Mouse (Mus musculus): Measurements from ENCODE around the gene Serac1. TPM values are rescaled to one million over a fixed set of nuclear protein-coding genes. Genes with fewer than 3 reads are reported as not detected.
A peak's percentile ranks its signal among the peaks of the same experiment; 100 is the strongest.

Gene Serac1
- polyA plus RNA-seq, 1 experiment from 2014 or later = 4.9 TPM

DNA sequence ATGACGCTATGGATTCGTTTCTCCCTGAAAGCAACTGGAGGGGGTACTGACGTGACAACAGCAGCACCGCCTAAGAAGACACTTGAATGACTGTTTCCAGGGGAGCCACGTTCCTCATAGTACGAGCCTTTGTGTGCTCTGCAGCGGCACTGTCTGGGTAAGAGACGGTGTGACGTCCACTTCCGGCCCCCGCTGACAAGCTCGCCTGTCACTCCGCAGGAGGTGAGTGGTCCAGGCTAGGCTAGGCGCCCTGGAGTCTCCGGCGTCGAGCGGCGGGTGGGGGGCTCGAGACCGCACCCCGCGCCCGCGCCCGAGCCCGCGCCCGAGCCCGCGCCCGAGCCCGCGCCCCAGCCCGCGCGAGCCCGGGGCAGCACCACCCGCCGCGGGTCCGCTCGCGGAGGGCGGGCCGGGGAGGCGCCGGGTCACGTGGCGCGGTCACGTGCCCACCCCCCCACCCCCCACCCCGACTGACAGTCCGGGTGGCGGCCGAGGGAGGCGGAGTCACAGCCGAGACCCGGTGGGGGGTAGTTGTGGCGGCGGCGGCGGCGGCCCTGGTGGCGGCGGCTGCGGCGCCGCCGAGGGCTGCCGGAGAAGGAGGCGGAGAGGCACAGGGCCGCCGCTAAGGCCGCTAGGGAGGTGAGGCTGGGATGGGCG, 26.9 kb upstream of the Serac1 start, which contains the start of gene Tulp4:
TSS of gene Tulp4 (plus strand) at position 77 of the 654 bp plus-strand sequence.
- H3K9me3 ChIP-seq = no peaks in the 10 kb centered on the region

GRCm38 (mm10) chr17:6103566-6103965, 24.0 kb upstream of the Serac1 start:
- H3K27me3 ChIP-seq (ENCODE audit: insufficient read depth, poor library complexity, severe bottlenecking) = no peaks in the 10 kb centered on the region
- peaks cover 16% of the 10 kb centered on the region for H3K4me1 ChIP-seq
- H3K4me3 ChIP-seq = no peak overlapping the region
- 77% methylated on average over 6 of the region's 6 CpGs for WGBS
- DNase-seq (ENCODE audit: low spot score) = no peak
- no peaks in the 10 kb centered on the region for H3K36me3 ChIP-seq
- no peak overlapping the region for H3K27ac ChIP-seq
- no peaks in the 10 kb centered on the region for H3K9me3 ChIP-seq

More for the DNA sequence above, 26.9 kb upstream of the Serac1 start, which contains the start of gene Tulp4:
- peak within 1 kb of the TSS; percentile 98 for H3K27ac ChIP-seq
- H3K27me3 ChIP-seq (ENCODE audit: insufficient read depth, poor library complexity, severe bottlenecking) = no peaks in the 10 kb centered on the region
- DNase-seq (ENCODE audit: low spot score) = peak; percentile 95
- H3K4me3 ChIP-seq = peak within 1 kb of the TSS; percentile 92
- 0 out of 2 replicates have a peak, but pooled peaks cover 2% of the 10 kb centered on the region for H3K36me3 ChIP-seq
- peaks cover 25% of the 10 kb centered on the region for H3K4me1 ChIP-seq
- under 1% methylated on average over 63 of the region's 76 CpGs for WGBS

- H3K9me3 ChIP-seq = no peaks in the 10 kb centered on the region
- 90% methylated on average over 3 of the region's 3 CpGs for WGBS
- no peak overlapping the region for H3K4me3 ChIP-seq
These were observed 22.7 kb upstream of the Serac1 start for GRCm38 (mm10) chr17:6102287-6102686.

GRCm38 (mm10) chr17:6097884-6098283, 18.3 kb upstream of the Serac1 start:
- no peaks in the 10 kb centered on the region for H3K9me3 ChIP-seq
- H3K27ac ChIP-seq = no peak overlapping the region
- no peaks in the 10 kb centered on the region for H3K27me3 ChIP-seq (ENCODE audit: insufficient read depth, poor library complexity, severe bottlenecking)
- no peaks in the 10 kb centered on the region for H3K36me3 ChIP-seq
- DNase-seq (ENCODE audit: low spot score) = no peak
- H3K4me1 ChIP-seq = no peaks in the 10 kb centered on the region
- H3K4me3 ChIP-seq = no peak overlapping the region
- 29% methylated on average over 4 of the region's 4 CpGs for WGBS

More at GRCm38 (mm10) chr17:6102287-6102686, 22.7 kb upstream of the Serac1 start:
- Histone ChIP-seq H3K27ac (no peak overlapping the region), H3K36me3 (no peaks in the 10 kb centered on the region), H3K27me3 (ENCODE audit: insufficient read depth, poor library complexity, severe bottlenecking) (no peaks in the 10 kb centered on the region), H3K4me1 (0 out of 2 replicates have a peak, but pooled peaks cover 4% of the 10 kb centered on the region)
- no peak for DNase-seq (ENCODE audit: low spot score)

DNA sequence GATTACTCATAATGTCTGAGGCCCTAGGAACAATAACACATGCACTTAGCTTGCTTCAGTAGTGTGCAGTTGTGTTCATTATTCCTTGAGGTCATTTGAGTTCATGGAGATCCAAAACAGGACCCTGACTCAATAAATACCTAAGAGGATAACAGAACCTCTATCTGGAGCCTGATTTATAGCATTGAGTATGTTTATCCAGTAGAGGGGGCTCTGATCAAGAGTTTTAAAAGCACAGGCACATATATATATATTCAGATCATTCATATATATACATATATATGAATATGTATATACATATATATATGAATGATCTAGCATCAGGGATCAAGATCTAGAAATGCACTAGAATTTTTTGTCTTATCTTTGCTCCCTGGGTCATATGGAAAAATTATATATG, 16.0 kb upstream of the Serac1 start:
- DNase-seq (ENCODE audit: low spot score) = no peak
- no peak overlapping the region for H3K27ac ChIP-seq
- H3K36me3 ChIP-seq = 0 out of 2 replicates have a peak, but pooled peaks cover 4% of the 10 kb centered on the region
- no peaks in the 10 kb centered on the region for H3K27me3 ChIP-seq (ENCODE audit: insufficient read depth, poor library complexity, severe bottlenecking)
- H3K4me1 ChIP-seq = no peaks in the 10 kb centered on the region
- no peak overlapping the region for H3K4me3 ChIP-seq
- no peaks in the 10 kb centered on the region for H3K9me3 ChIP-seq

- no peak overlapping the region for H3K4me3 ChIP-seq
- H3K9me3 ChIP-seq = no peaks in the 10 kb centered on the region
- no peak for DNase-seq (ENCODE audit: low spot score)
- no peak overlapping the region for H3K27ac ChIP-seq
- 86% methylated on average over 6 of the region's 6 CpGs for WGBS
- H3K36me3 ChIP-seq = peaks cover 19% of the 10 kb centered on the region
- no peaks in the 10 kb centered on the region for H3K27me3 ChIP-seq (ENCODE audit: insufficient read depth, poor library complexity, severe bottlenecking)
- H3K4me1 ChIP-seq = no peaks in the 10 kb centered on the region
These were observed 12.1 kb upstream of the Serac1 start for GRCm38 (mm10) chr17:6091604-6092003.

DNA sequence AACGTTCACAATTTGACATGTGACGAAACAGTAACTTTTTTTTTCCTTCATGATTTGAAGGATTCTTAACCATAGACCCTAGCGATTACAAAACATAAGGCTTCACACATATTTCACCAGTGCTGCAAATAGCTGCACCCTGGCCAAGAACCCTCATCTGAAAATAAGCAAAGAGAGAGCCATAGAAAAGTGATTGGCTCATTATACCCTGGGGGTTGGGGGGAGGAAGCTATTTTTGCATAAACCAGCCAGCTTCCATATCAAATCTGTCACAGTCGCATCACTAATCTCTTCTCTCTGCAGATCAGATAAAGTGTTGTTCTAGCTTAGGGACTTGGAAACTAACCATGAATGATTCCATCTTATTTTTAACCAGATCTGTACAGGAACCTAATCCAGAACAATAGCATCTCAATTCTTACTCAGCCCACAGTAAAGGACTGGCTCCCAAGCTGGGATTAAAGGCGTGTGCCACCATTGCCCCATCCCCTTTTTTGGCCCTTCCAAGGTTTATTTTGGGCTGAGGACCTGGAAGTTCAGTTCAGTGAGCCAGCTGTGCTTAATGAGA, 3.9 kb upstream of the Serac1 start:
- H3K4me1 ChIP-seq = peaks cover 5% of the 10 kb centered on the region; the same call in 1 of the 2 replicates
- WGBS = 84% methylated on average over 5 of the region's 5 CpGs
- H3K27me3 ChIP-seq (ENCODE audit: insufficient read depth, poor library complexity, severe bottlenecking) = no peaks in the 10 kb centered on the region
- H3K4me3 ChIP-seq = no peak overlapping the region
- H3K36me3 ChIP-seq = peaks cover 47% of the 10 kb centered on the region
- H3K9me3 ChIP-seq = no peaks in the 10 kb centered on the region
- no peak overlapping the region for H3K27ac ChIP-seq
- no peak for DNase-seq (ENCODE audit: low spot score)

GRCm38 (mm10) chr17:6073405-6073804, 6.1 kb downstream of the Serac1 start:
- 80% methylated on average over 7 of the region's 7 CpGs for WGBS
- H3K36me3 ChIP-seq = peaks cover 30% of the 10 kb centered on the region
- H3K4me1 ChIP-seq = no peaks in the 10 kb centered on the region
- no peak overlapping the region for H3K27ac ChIP-seq
- no peaks in the 10 kb centered on the region for H3K9me3 ChIP-seq
- peak; percentile 73 for DNase-seq (ENCODE audit: low spot score)
- H3K27me3 ChIP-seq (ENCODE audit: insufficient read depth, poor library complexity, severe bottlenecking) = no peaks in the 10 kb centered on the region
- no peak overlapping the region for H3K4me3 ChIP-seq

DNA sequence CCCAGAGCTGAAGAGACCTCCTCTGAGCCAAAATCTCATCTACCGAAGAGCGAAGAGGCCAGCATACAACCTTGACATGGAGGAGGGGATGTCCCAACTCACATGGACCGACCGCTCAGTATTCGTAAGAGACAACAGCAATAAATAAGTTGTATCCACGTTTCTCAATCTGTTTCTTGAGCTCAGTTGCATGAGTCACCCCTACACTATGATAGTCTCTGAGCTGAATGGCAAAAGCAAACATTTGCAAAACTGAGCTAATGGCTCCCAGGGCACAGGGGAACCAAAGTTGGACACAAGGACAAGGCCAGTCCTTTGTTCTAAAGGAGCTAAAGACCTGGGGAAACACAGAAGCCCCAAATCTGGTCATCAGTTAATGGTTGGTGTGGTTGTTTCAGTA, 9.7 kb downstream of the Serac1 start:
- DNase-seq (ENCODE audit: low spot score) = no peak
- no peaks in the 10 kb centered on the region for H3K27me3 ChIP-seq (ENCODE audit: insufficient read depth, poor library complexity, severe bottlenecking)
- H3K4me3 ChIP-seq = no peak overlapping the region
- no peak overlapping the region for H3K27ac ChIP-seq
- WGBS = 94% methylated on average over 6 of the region's 6 CpGs
- H3K4me1 ChIP-seq = no peaks in the 10 kb centered on the region
- peaks cover 48% of the 10 kb centered on the region for H3K36me3 ChIP-seq
- H3K9me3 ChIP-seq = no peaks in the 10 kb centered on the region

DNA sequence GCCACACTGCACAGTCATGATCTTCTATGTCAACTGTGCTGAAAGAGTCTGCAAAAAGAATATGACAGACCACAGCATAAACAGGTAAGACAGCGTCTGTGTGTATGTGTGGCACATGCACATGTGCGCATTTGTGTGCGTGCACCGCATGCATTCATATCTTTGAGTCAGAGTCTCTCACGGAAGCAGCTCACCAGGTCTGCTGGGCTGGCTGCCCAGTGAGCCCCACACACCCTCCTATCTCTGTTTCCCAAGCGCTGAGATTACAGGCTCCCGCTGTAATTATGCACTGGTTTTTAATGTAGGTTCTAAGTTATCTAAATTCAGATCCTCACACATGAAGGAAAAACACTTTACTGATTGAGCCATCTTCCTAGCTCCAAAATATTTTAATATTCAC, 11.9 kb downstream of the Serac1 start:
- no peak for DNase-seq (ENCODE audit: low spot score)
- Histone ChIP-seq H3K27ac (no peak overlapping the region), H3K4me3 (no peak overlapping the region), H3K9me3 (no peaks in the 10 kb centered on the region), H3K27me3 (ENCODE audit: insufficient read depth, poor library complexity, severe bottlenecking) (no peaks in the 10 kb centered on the region), H3K36me3 (peaks cover 38% of the 10 kb centered on the region), H3K4me1 (peaks cover 5% of the 10 kb centered on the region; the same call in 1 of the 2 replicates)
- 88% methylated on average over 7 of the region's 7 CpGs for WGBS

DNA sequence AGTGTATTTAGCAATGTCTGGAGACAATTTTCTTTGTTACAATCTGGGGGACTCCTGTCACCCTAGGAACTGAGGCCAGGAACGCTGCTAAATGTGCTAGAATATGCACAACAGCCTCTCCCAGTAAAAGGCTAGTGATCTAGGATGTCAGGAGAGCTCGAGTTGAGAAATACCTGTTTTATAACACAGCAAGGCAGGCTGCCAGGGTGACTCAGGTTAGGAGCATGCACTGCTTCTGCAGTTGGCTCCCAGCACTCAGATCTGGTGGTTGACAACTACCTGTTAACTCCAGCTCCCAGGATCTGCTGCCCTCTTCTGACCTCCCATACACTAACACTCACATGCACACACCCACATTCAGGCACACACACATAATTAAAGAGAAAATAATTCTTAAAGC, 13.5 kb downstream of the Serac1 start:
- H3K27me3 ChIP-seq (ENCODE audit: insufficient read depth, poor library complexity, severe bottlenecking) = no peaks in the 10 kb centered on the region
- no peaks in the 10 kb centered on the region for H3K9me3 ChIP-seq
- no peak for DNase-seq (ENCODE audit: low spot score)
- no peak overlapping the region for H3K27ac ChIP-seq
- peaks cover 5% of the 10 kb centered on the region; the same call in 1 of the 2 replicates for H3K4me1 ChIP-seq
- peaks cover 32% of the 10 kb centered on the region for H3K36me3 ChIP-seq
- 79% methylated on average over 2 of the region's 2 CpGs for WGBS
- H3K4me3 ChIP-seq = no peak overlapping the region

DNA sequence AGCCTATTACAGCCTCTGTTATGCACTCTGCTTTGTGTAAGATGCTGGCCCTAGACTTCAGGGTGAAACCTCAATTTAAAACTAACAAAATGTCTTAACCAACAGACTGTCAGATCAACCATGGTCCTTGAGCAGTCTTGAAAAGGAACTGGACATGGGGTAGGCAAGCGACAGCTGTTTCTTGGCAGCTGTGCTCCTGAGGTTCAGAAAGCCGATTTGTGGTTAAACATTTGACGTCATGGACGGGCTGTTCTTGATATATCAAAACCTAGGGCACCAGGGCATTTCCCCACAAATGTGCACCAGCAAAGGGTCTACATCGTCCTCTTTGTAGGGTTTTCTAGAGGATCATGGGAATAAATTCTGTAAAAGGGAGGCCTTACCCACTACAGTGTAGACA, 16.0 kb downstream of the Serac1 start:
- Histone ChIP-seq H3K36me3 (peaks cover 21% of the 10 kb centered on the region), H3K27ac (no peak overlapping the region), H3K4me3 (no peak overlapping the region), H3K27me3 (ENCODE audit: insufficient read depth, poor library complexity, severe bottlenecking) (no peaks in the 10 kb centered on the region), H3K9me3 (no peaks in the 10 kb centered on the region), H3K4me1 (peaks cover 5% of the 10 kb centered on the region; the same call in 1 of the 2 replicates)
- 84% methylated on average over 5 of the region's 5 CpGs for WGBS
- no peak for DNase-seq (ENCODE audit: low spot score)

- no peak overlapping the region for H3K4me3 ChIP-seq
- H3K27me3 ChIP-seq (ENCODE audit: insufficient read depth, poor library complexity, severe bottlenecking) = no peaks in the 10 kb centered on the region
- H3K9me3 ChIP-seq = no peaks in the 10 kb centered on the region
- H3K36me3 ChIP-seq = peaks cover 21% of the 10 kb centered on the region
- no peak for DNase-seq (ENCODE audit: low spot score)
- 68% methylated on average over 8 of the region's 8 CpGs for WGBS
- H3K27ac ChIP-seq = no peak overlapping the region
- peaks cover 5% of the 10 kb centered on the region; the same call in 1 of the 2 replicates for H3K4me1 ChIP-seq
These were observed 16.7 kb downstream of the Serac1 start for GRCm38 (mm10) chr17:6062793-6063192.
